Mouse (Mus musculus) left cerebral cortex, postnatal 10 days (tissue): ENCODE measurements around the gene Uqcc2. TPM values are rescaled to one million over a fixed set of nuclear protein-coding genes. Genes with fewer than 3 reads are reported as not detected.

Experiments
- DNase-seq, 2 experiments: peaks; one replicate each; pipeline ENCODE4 v3.0.0; 2021 to 2022; ENCODE audit warnings: low spot score in 2 of 2, mixed read lengths in 1 of 2; ENCODE audit errors: extremely low spot score in 1 of 2
- intact Hi-C: fragments of 180-260 bp; cut with DNase I; formaldehyde crosslinking; loops from one replicate; pipeline ENCODE4 v1.15.1; 2025
- total RNA-seq, 2 experiments: library from RNA; stranded (reverse); gene quantifications; 2 replicates each; pipeline ENCODE4 v1.2.3; 2021

Uqcc2 gene
- total RNA-seq, result 100 to 1,000 TPM; 177 to 182 TPM

GRCm38 (mm10) chr17:27133551-27134141, at the start of gene Uqcc2:
TSS of gene Uqcc2 (minus strand) at chr17:27133916.
- intact Hi-C loops, result loop anchor here (5.0 kb wide), 1 partner anchor 69 kb away; the partner anchor contains the start of gene Lemd2
- DNase-seq, result peak; percentile 93 to 98

- intact Hi-C loops, result no loop called here
- DNase-seq, result no peak
Observed at GRCm38 (mm10) chr17:27182401-27182800, 48.7 kb upstream of the Uqcc2 start.

DNA sequence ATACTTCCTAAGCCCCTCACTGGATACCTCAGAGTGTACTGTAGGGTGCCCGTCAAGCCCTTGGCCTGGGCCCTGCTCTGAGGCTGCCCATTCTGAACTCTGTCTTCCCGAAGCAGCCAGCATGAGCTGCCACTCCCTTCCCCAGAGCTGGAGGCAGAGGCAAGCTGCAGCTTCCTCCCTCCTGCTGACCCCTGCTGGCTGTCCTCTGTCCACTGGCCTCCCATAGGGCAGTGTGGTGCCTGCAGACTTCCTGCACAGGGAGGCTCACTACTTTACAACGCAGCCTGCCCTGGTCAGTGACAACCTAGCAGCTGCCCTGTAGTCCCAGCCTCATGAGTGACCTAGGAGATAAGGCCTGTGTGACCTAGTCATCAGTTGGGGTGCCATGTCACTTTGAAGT, 48.0 kb upstream of the Uqcc2 start:
- peak in 1 of 2 experiments; percentile 63 for DNase-seq
- intact Hi-C loops, result no loop called here

- intact Hi-C loops, result no loop called here
- no peak for DNase-seq
Observed at GRCm38 (mm10) chr17:27179681-27180280, 46.1 kb upstream of the Uqcc2 start.

DNA sequence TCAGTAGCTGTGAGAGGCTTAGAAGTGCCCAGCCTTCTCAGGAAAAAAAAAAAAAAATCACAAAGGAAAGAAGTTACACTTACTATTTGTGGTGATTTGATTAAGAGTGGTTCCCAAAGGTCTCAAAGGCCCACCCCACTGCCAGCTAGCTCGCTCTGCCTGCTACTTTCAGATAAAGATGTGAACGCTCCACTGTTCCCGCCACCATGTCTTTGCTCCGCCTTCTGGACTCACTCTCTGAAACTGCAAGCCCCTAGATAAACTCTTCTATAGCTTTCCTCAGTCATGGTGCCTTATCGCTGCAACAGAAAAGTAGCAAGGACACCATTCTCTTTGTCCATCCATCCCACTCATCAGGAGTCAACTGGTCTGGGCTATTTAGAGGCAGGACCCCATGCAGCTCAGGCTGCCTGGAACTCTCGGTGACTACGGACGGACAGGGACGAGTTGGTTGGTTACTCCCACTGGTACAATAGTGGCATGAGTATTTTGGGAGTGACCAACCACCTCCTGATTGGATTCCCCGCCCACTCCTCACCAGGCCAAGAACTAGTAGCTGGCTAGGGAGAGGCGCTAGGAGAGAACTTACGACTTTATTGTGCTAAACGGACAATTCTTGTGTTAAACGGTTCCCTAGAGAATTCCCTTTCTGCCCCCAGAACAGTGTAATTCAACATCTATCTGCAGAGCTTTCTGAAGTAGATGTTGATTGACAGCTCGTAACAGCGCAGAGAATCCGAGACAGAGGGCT, 44.9 kb upstream of the Uqcc2 start:
- intact Hi-C loops, result no loop called here
- no peak for DNase-seq

DNA sequence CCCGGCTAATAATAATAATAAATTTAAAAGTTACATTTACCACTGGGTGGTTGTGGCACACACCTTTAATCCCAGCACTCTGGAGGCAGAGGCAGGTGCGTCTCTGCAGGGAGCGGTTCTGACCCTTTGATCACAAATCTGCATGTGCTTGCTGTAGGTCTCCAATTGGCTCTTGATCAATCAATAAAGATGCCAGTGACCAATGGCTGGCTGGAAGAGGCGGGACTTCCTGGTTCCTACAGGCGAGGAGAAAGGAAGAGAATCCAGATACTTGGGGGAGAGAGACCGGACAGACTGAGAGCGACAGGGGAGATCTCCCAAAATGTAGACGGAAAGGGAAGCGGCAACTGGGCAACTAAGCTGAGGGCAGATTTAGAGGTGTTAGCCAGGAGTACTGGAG, 44.3 kb upstream of the Uqcc2 start:
- no peak for DNase-seq
- intact Hi-C loops, result no loop called here

GRCm38 (mm10) chr17:27176754-27177153, 43.0 kb upstream of the Uqcc2 start:
- intact Hi-C loops, result no loop called here
- no peak for DNase-seq

GRCm38 (mm10) chr17:27176287-27176686, 42.6 kb upstream of the Uqcc2 start:
- intact Hi-C loops, result no loop called here
- DNase-seq, result no peak

- no peak for DNase-seq
- intact Hi-C loops, result no loop called here
Observed at GRCm38 (mm10) chr17:27175196-27175874, 41.6 kb upstream of the Uqcc2 start.

- intact Hi-C loops, result no loop called here
Observed at GRCm38 (mm10) chr17:27173715-27174114, 40.0 kb upstream of the Uqcc2 start.

DNA sequence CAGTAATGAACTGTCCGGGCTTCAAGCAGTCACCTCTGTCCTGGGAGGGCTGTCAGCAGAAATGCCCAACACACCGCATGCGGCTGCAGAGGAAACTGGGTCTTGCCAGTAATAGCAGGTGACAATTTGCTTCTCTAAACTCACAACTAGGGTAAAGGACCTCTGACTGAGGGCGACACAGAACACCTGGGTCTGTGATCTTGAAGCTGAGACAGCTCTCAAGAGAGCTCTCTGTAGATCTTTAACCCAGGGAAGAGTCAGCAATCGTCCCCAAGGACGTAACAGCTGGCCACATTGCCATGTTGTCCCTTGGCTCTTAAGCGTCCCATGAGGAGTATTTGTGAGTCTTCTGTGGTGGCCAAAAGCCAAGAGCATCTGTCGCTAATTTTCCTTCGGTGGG, 38.7 kb upstream of the Uqcc2 start:
- intact Hi-C loops, result no loop called here
- no peak for DNase-seq

More at GRCm38 (mm10) chr17:27173715-27174114, 40.0 kb upstream of the Uqcc2 start:
- DNase-seq, result no peak

GRCm38 (mm10) chr17:27171121-27171520, 37.4 kb upstream of the Uqcc2 start:
- no peak for DNase-seq
- intact Hi-C loops, result no loop called here

GRCm38 (mm10) chr17:27169952-27170695, 36.4 kb upstream of the Uqcc2 start:
- intact Hi-C loops, result no loop called here
- DNase-seq, result no peak

DNA sequence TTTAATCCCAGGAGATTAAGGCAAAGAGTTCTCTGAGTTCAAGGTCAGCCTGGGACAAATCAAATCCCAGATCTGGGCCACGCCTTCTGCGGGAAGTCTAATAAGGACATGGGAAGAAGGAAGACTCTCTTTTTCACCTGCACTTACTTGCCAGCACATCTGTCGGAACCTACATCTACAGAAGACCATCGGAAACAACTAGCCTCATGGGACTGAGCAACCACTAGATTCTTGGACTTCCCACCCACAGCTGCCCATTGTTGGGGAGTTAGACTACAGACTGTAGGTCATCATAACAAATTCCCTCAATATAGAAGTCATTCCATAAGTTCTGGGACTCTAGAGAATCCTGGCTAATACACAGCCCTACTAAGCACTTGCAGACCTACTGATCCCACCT, 34.9 kb upstream of the Uqcc2 start:
- intact Hi-C loops, result no loop called here
- no peak for DNase-seq

DNA sequence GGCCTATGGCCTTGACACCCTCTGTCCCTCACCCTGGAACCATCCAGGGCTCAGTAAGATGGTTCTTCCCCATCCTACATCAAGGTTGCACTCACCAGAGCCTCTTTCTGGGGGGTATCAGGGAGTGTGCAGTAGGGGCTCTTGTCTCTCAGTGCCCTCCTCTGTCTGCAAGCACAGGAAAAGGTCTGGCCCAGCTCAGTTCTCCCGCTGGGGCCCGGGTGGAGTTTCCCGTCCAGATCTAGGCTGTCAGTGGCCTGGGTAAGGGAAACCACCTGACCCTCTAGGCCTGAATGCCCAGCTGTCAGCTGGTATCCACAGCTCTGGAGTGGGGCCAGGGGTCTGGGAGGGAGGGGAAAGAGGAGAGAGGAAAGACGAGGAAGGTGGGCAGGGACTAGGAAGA, 33.8 kb upstream of the Uqcc2 start, which contains the start of gene Ip6k3:
Ip6k3 (minus strand) TSS at position 251 of the 400 bp plus-strand sequence.
- DNase-seq, result peak in 1 of 2 experiments; percentile 57
- intact Hi-C loops, result no loop called here

DNA sequence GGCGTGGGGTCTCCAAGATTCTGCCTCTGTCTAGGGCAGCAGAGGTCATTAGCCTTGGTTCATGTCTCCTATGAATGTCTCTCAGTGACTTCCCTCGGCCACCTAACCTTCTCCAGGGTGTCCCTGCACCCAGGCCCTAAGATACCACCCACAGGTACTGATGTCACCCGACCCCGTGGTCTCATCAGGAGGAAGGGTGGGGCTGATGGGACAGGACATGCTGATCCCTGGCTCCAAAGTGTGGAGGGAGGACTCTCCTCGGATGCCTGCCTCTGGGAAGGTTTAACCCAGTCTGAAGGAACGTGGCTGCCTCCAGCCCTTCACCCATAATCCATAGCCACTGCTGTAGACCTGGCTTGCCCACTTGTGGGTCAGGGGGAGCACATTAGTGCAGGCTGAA, 33.2 kb upstream of the Uqcc2 start:
- intact Hi-C loops, result no loop called here
- no peak for DNase-seq

- intact Hi-C loops, result no loop called here
- peak; percentile 40 to 67 for DNase-seq
Observed at GRCm38 (mm10) chr17:27165054-27165773, 31.5 kb upstream of the Uqcc2 start.

DNA sequence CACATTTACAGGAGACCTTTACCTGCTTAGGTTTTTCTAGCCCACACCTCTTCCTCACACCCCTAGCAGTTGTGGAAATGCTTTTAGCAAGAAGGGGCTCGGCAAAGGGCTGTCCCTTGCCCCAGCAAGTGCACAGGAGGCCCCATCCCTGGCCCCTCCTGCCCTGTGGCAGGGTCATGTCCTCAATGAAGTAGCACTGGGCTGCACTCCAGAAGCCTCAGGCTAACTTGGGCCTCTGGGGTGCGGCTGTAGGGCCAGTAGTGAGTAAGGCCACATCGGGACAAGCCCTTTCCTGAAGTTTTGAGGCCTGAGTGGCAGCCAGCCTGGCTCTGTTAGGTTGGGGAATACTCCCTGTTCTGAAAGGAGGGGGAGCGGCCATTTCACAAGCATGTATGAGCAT, 27.2 kb upstream of the Uqcc2 start:
- no peak for DNase-seq

More for the DNA sequence above, 27.2 kb upstream of the Uqcc2 start:
- intact Hi-C loops, result no loop called here
